Mouse (Mus musculus) heart, adult 10 weeks (tissue): ENCODE measurements around the gene Cdk10. TPM values are rescaled to one million over a fixed set of nuclear protein-coding genes. Genes with fewer than 3 reads are reported as not detected.

Source experiments
- polyA plus RNA-seq: library from polyadenylated mRNA; stranded (reverse); fragments of 350-450 nt; fragmentation: Illumina TruSeq; extraction: RNeasy Lipid Tissue Mini Kit (QIAGEN cat#74804); gene quantifications from one replicate; pipeline ENCODE4 v1.2.3, GENCODE M21; 2014; ENCODE audit warnings: low read depth, low replicate concordance

Cdk10 gene
- polyA plus RNA-seq = 32.9 TPM

GRCm38 (mm10) chr8:123224278-123225266 is at the start of gene Cdk10:
Cdk10 (plus strand) TSS chr8:123224842.

DNA sequence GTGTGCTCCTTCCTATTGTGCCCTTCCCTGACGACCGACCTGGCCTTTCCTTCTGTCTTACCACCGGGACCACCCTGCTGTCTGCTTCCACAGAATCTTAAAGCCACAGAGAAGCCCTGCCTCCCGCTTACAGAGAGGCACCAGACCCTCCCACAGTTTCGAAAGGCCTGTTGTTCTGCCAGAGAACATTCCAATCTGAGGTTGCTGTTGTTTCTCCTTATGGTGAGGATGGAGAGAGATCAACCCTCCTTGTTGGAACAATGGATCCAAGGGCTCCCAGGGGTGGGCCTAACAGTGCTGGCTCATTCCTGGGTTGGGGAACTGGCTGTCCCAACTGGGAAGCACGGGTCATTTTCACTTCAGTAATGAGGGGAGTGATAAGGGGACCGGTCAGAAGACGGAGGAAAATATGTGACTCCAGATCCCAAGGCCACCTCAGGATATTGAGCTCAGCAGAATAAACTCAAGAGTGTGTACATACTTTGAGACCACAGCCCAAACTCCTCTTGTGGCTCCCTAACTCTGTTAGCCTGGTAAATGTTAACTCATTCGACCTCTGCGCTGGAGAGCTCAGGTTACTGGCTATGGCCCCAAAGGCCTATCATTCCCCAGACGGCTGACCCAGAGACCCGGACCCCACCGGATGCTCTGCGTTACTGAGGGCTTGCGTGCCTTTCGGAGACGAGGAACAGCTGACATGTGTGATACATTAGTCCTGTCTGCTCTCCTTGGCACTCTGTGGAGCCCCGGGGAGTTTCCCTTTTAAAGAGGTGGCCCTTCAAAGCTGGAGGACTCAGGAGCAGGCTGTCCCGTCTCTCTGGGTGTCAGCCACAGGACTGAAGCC is 38.9 kb upstream of the Cdk10 start, which contains the start of gene Dpep1:
Gene Dpep1, plus strand, starts transcription at position 677 of the 844 bp plus-strand sequence.

GRCm38 (mm10) chr8:123212321-123213117 is 12.1 kb upstream of the Cdk10 start, which contains the start of the genes Chmp1a and Spata33:
Chmp1a (minus strand) TSS chr8:123212763.
Spata33 (plus strand) TSS chr8:123212832.

DNA sequence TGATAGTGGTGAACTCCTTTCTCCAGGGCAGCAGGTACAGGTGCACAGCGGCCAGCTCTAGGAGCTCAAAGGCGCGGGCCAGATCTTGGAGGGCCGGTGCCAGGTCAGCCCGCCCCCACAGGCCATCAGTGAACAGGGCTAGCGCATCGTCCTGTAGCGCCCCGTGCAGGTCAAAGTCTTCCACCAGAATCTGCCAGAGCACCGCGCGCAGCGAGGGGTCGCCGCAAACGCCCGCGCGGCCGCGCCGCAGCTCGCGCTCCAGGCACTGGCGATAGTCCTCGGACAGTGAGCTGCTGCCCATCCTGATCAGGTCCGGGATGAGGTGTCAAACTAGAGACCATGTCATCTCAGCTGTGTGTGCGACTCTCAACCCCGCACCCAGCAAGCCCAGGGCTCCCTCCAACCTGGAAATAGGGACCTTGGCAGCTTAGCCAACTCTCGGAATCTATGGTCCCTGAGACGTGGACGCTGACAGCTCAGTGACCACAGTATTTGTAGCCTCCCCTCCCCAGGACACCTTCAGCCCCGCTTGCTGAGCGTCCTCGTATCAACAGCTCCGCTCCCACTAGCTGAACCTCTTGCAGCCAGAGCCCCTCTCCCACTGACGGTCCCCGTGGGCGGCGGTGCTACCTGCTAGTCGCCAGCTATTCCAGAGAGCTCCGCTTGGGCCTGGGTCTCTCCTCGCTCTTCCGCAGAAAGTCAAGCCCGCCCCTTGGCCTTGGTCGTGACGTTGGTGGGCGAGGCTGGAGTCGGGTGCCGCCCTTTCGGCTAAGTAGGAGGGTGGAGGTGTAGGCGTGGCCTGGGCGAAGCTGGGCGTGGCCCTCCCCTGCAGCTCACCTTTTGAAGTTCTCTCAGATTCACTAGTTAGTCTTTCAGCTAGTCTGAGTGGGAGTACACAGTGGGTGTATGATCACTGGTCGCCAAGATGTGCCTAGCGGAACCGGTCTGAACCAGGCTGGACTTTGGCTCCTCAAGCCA is 11.2 kb downstream of the Cdk10 start, which contains the start of gene Spata2l:
Gene Spata2l, minus strand, starts transcription at position 714 of the 978 bp plus-strand sequence.

GRCm38 (mm10) chr8:123254099-123254885 is 29.6 kb downstream of the Cdk10 start, which contains the start of the genes Zfp276 and Vps9d1:
Zfp276 (plus strand) TSS chr8:123254195.
Vps9d1 (minus strand) TSS chr8:123254348.

Other genes starting within 250 kb of the Cdk10 start
- 61.7 TPM for gene Ankrd11, start 182.6 kb upstream of the Cdk10 start, polyA plus RNA-seq
- gene Spg7, start 161.9 kb upstream of the Cdk10 start, polyA plus RNA-seq = 107 TPM
- 652 TPM for gene Rpl13, start 122.5 kb upstream of the Cdk10 start, polyA plus RNA-seq
- 0.76 TPM for gene Cpne7, start 107.5 kb upstream of the Cdk10 start, polyA plus RNA-seq
- 0.10 TPM for gene Sult5a1, start 66.5 kb upstream of the Cdk10 start, polyA plus RNA-seq
- 50.5 TPM for gene Dpep1, start 38.6 kb upstream of the Cdk10 start, polyA plus RNA-seq
- 67.3 TPM for gene Chmp1a, start 12.1 kb upstream of the Cdk10 start, polyA plus RNA-seq
- 30.4 TPM for gene Spata33, start 12.0 kb upstream of the Cdk10 start, polyA plus RNA-seq
- gene Spata2l, start 11.4 kb downstream of the Cdk10 start, polyA plus RNA-seq = 4.2 TPM
- gene Zfp276, start 29.4 kb downstream of the Cdk10 start, polyA plus RNA-seq = 15.2 TPM
- 19.4 TPM for gene Vps9d1, start 29.5 kb downstream of the Cdk10 start, polyA plus RNA-seq
- 3.1 TPM for gene Fanca, start 93.7 kb downstream of the Cdk10 start, polyA plus RNA-seq
- not detected for gene Spire2, start 107.9 kb downstream of the Cdk10 start, polyA plus RNA-seq
- 164 TPM for gene Tcf25, start 148.9 kb downstream of the Cdk10 start, polyA plus RNA-seq
- gene Mc1r, start 182.3 kb downstream of the Cdk10 start, polyA plus RNA-seq = not detected
- gene Tubb3, start 186.6 kb downstream of the Cdk10 start, polyA plus RNA-seq = 1.1 TPM
- 50.7 TPM for gene Def8, start 198.7 kb downstream of the Cdk10 start, polyA plus RNA-seq